Mouse (Mus musculus) left cerebral cortex, postnatal 4 days (tissue): ENCODE measurements at regions not wholly inside any gene's neighbourhood (a gene's known extent, or its start where the extent isn't known, plus 50 kb on each side); places are given as distances from the start of the nearest gene placed in this dataset. TPM values are rescaled to one million over a fixed set of nuclear protein-coding genes. Genes with fewer than 3 reads are reported as not detected.
A peak's percentile ranks its signal among the peaks of the same experiment; 100 is the strongest.

ENCODE experiments used
- DNase-seq: peaks from one replicate; pipeline ENCODE4 v3.0.0-alpha.2; 2022
- intact Hi-C: fragments of 180-260 bp; cut with DNase I; formaldehyde crosslinking; loops from one replicate; pipeline ENCODE4 v1.15.1; 2025
- microRNA-seq: library from miRNA; unstranded; fragments of <30 nt; microRNA quantifications from one replicate; pipeline ENCODE4 v1.2.0, GENCODE M21; 2022

GRCm38 (mm10) chr2:94590494-94590893, 152.6 kb upstream of the Api5 start:
- no peak for DNase-seq
- intact Hi-C loops, result no loop called here

- intact Hi-C loops, result no loop called here
- no peak for DNase-seq
Observed at GRCm38 (mm10) chr2:94587255-94587654, 149.3 kb upstream of the Api5 start.

- intact Hi-C loops, result no loop called here
- DNase-seq, result no peak
Observed at GRCm38 (mm10) chr2:94571646-94572045, 133.7 kb upstream of the Api5 start.

GRCm38 (mm10) chr2:94541230-94541905, 103.4 kb upstream of the Api5 start:
- no peak for DNase-seq
- intact Hi-C loops, result no loop called here

- intact Hi-C loops, result no loop called here
- peak; percentile 13 for DNase-seq
Observed at GRCm38 (mm10) chr2:94536631-94537030, 98.7 kb upstream of the Api5 start.

- DNase-seq, result no peak
- intact Hi-C loops, result no loop called here
Observed at GRCm38 (mm10) chr2:94531175-94531574, 93.2 kb upstream of the Api5 start.

- intact Hi-C loops, result no loop called here
- DNase-seq, result no peak
Observed at GRCm38 (mm10) chr2:94524536-94524935, 86.6 kb upstream of the Api5 start.

GRCm38 (mm10) chr2:94516866-94517265, 78.9 kb upstream of the Api5 start:
- DNase-seq, result no peak
- intact Hi-C loops, result no loop called here

GRCm38 (mm10) chr2:94512027-94512426, 74.1 kb upstream of the Api5 start:
- peak; percentile 50 for DNase-seq
- intact Hi-C loops, result no loop called here

GRCm38 (mm10) chr2:94500649-94501048, 62.7 kb upstream of the Api5 start:
- no peak for DNase-seq
- intact Hi-C loops, result no loop called here

GRCm38 (mm10) chr2:94498516-94498915, 60.6 kb upstream of the Api5 start:
- intact Hi-C loops, result no loop called here
- no peak for DNase-seq

Small RNAs in the stretch of these regions (microRNA-seq; reads per million reads assigned to microRNA genes)
- gene Gm44461, result not detected
